Mouse (Mus musculus) limb, embryonic 13.5 days (tissue): Measurements from ENCODE around the gene Tnfsfm13. TPM values are rescaled to one million over a fixed set of nuclear protein-coding genes. Genes with fewer than 3 reads are reported as not detected.
"Not testable (repeated sequence)": the region's sequence is repeated elsewhere in the genome, so short reads cannot be mapped to it uniquely, and the experiment has no call there.

Experiments
- ATAC-seq: fragments of 200-750 bp; cut with Nextera tagmentation; 2 replicates; pipeline ENCODE4 v1.8.0; 2017; ENCODE audit warnings: low read depth, moderate number of reproducible peaks, moderate TSS enrichment; ENCODE audit not compliant: low FRiP score
- H3K27ac ChIP-seq: fragments of 300-500 bp; sonication (generic); 2 replicates; pipeline ENCODE4 v1.5.1; 2015; ENCODE audit warnings: inconsistent platforms, mild to moderate bottlenecking, moderate library complexity
- H3K27me3 ChIP-seq: fragments of 300-500 bp; sonication (generic); 2 replicates; pipeline ENCODE4 v1.6.1; 2015; ENCODE audit warnings: mild to moderate bottlenecking, inconsistent platforms
- H3K36me3 ChIP-seq: fragments of 300-500 bp; sonication (generic); 2 replicates; pipeline ENCODE4 v1.6.1; 2015; ENCODE audit warnings: inconsistent platforms, mild to moderate bottlenecking, moderate library complexity
- H3K4me1 ChIP-seq: fragments of 300-500 bp; sonication (generic); 2 replicates; pipeline ENCODE4 v1.6.1; 2015; ENCODE audit warnings: inconsistent platforms
- H3K4me2 ChIP-seq: fragments of 300-500 bp; sonication (generic); replicated peaks from 2 replicates; pipeline ENCODE4 v1.6.1; 2015; ENCODE audit warnings: inconsistent platforms, mild to moderate bottlenecking, moderate library complexity
- H3K4me3 ChIP-seq: fragments of 300-500 bp; sonication (generic); 2 replicates; pipeline ENCODE4 v1.5.1; 2015; ENCODE audit warnings: moderate library complexity, mild to moderate bottlenecking, inconsistent platforms
- H3K9ac ChIP-seq: fragments of 300-500 bp; sonication (generic); 2 replicates; pipeline ENCODE4 v1.6.1; 2015; ENCODE audit warnings: mild to moderate bottlenecking, inconsistent platforms
- H3K9me3 ChIP-seq: fragments of 300-500 bp; sonication (generic); 2 replicates; pipeline ENCODE4 v1.6.1; 2016; ENCODE audit warnings: inconsistent platforms
- WGBS: fragments of 180-500 bp; shearing (Covaris S2); methylation state at CpG from one replicate; pipeline ENCODE4 v1.1.7; 2015; 5-methylcytosine and 5-hydroxymethylcytosine counted together
- polyA plus RNA-seq: library from polyadenylated mRNA; unstranded; fragments of >200 nt; fragmentation: Nextera tagmentation; extraction: Ambion mirVana; gene quantifications from 2 replicates; pipeline ENCODE4 v1.2.1, GENCODE M21; 2015

The Tnfsfm13 gene
- polyA plus RNA-seq, 1 experiment from 2014 or later = 3.7 TPM

DNA sequence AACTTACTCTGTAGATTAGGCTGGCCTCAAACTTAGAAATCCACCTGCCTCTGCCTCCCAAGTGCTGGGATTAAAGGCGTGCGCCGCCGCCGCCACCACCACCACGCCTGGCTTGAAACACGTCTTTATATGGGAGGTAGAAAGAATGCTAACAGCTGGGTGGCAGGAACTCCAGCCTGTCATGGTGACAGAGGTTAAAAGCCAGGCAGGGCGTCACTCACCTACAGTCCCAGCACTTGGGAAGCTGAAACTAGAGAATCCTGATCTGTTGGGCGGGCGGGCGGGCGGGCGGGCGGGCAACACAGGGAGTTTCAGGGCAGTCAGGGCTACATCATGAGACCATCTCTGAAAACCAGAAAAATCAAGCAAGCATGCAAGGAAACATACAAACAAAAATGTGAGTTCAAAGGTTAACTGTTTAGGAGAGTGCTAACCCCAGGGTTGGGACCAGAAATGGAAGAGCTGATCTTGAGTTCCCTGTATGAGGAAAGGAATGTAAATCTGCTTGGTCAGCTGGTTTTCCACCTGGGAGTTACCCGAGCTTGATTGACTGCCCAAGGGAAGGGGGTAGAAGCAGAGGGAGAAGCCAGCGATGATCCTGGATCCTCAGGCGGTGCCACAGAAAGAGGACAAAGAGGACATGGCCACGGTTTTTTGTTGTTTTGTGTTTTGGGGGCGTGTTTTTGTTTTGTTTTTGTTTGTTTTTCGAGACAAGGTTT lies 17.2 kb upstream of the Tnfsfm13 start:
- Histone ChIP-seq H3K9me3 (no peaks in the 10 kb centered on the region), H3K4me1 (peaks cover 25% of the 10 kb centered on the region), H3K27me3 (no peaks in the 10 kb centered on the region), H3K9ac (no peak overlapping the region), H3K4me2 (no peak overlapping the region), H3K27ac (no peak overlapping the region), H3K4me3 (no peak overlapping the region), H3K36me3 (no peaks in the 10 kb centered on the region)
- ATAC-seq = no peak
- 76% methylated on average over 20 of the region's 20 CpGs for WGBS

DNA sequence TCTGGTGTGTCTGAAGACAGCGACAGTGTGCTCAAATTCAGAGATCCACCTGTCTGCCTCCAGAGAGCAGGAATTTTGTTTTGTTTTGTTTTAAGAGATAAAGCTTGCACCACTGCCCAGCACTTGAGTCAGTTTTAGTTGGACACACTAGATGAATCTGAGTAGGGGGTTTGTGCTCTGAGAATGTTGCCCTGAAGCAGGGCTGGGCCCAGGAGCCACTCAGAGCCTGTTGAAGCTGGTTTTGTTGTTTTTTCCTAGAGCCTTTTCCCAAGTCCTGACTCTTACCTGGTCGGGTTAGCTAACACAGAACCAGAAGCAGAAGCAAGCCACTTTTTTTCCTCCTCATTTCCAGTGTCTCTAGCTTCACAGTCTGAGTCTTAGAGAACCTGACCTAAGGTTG lies 15.2 kb upstream of the Tnfsfm13 start:
- WGBS = 78% methylated on average over 2 of the region's 2 CpGs

GRCm38 (mm10) chr11:69710470-69710869 lies 14.6 kb upstream of the Tnfsfm13 start:
- Histone ChIP-seq H3K4me3 (no peak overlapping the region), H3K9me3 (no peaks in the 10 kb centered on the region), H3K4me1 (peaks cover 18% of the 10 kb centered on the region), H3K4me2 (no peak overlapping the region), H3K27me3 (no peaks in the 10 kb centered on the region), H3K36me3 (no peaks in the 10 kb centered on the region), H3K9ac (no peak overlapping the region), H3K27ac (no peak overlapping the region)
- WGBS = 83% methylated on average over 3 of the region's 3 CpGs
- ATAC-seq = no peak

More for the DNA sequence above, 15.2 kb upstream of the Tnfsfm13 start:
- Histone ChIP-seq H3K9me3 (no peaks in the 10 kb centered on the region), H3K4me2 (no peak overlapping the region), H3K36me3 (no peaks in the 10 kb centered on the region), H3K27me3 (no peaks in the 10 kb centered on the region), H3K9ac (no peak overlapping the region), H3K4me1 (peaks cover 22% of the 10 kb centered on the region), H3K27ac (no peak overlapping the region), H3K4me3 (no peak overlapping the region)
- ATAC-seq = no peak

DNA sequence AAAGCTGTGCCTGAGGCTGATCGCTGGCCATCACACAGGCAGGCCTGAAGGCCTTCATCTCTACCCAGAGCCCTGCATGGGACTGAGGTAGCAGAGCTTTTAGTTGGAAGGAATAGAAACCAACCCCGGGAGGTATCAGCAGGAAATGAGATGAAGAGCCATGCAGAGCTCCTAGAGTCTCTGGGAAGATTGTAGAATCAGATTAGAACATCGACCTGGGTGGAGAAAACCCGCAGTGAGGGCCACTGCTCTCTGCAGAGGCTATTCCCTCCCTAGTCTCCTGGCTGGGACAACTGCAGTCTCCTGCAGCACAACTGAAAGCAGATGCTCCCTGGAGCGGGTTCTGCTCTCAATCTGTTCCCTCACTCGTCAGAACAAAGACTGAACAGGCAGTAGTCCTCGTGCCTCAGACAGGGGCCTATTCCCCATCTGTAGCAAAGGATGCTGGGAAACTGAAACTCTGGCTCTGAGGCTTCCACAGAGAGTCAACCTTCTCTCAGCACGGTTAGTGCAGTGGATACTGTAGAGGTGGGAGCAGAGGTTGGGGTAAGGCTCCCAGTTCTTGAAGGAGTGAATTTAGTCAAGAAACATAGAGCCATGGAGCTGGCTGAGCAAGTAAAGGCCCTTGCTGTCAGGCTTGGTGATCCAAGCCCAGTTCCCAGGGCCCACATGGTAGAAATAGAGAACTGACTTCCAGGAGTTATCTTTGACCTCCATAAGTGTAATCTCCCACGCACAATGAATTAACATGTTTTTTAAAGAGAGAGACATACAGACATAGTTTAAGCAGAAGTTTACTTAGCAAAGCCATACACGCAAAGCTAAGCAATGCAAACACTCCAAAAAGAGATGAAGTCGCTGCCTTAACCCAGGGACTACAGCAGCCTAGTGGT lies 13.9 kb upstream of the Tnfsfm13 start:
- Histone ChIP-seq H3K9ac (peak overlapping the region; percentile 14; the same call in 1 of the 2 replicates), H3K27ac (peak overlapping the region; percentile 29; the same call in 1 of the 2 replicates), H3K27me3 (no peaks in the 10 kb centered on the region), H3K4me1 (peaks cover 15% of the 10 kb centered on the region), H3K36me3 (no peaks in the 10 kb centered on the region), H3K9me3 (no peaks in the 10 kb centered on the region), H3K4me2 (no peak overlapping the region), H3K4me3 (no peak overlapping the region)
- ATAC-seq = no peak
- 51% methylated on average over 11 of the region's 11 CpGs for WGBS

- no peaks in the 10 kb centered on the region for H3K9me3 ChIP-seq
- H3K4me3 ChIP-seq = no peak overlapping the region
- H3K4me1 ChIP-seq = peaks cover 12% of the 10 kb centered on the region
- 55% methylated on average over 3 of the region's 3 CpGs for WGBS
- no peak overlapping the region for H3K4me2 ChIP-seq
- no peak overlapping the region for H3K9ac ChIP-seq
- no peak overlapping the region for H3K27ac ChIP-seq
- no peaks in the 10 kb centered on the region for H3K27me3 ChIP-seq
- no peaks in the 10 kb centered on the region for H3K36me3 ChIP-seq
- no peak for ATAC-seq
Observed at GRCm38 (mm10) chr11:69708614-69709265, 12.8 kb upstream of the Tnfsfm13 start.

DNA sequence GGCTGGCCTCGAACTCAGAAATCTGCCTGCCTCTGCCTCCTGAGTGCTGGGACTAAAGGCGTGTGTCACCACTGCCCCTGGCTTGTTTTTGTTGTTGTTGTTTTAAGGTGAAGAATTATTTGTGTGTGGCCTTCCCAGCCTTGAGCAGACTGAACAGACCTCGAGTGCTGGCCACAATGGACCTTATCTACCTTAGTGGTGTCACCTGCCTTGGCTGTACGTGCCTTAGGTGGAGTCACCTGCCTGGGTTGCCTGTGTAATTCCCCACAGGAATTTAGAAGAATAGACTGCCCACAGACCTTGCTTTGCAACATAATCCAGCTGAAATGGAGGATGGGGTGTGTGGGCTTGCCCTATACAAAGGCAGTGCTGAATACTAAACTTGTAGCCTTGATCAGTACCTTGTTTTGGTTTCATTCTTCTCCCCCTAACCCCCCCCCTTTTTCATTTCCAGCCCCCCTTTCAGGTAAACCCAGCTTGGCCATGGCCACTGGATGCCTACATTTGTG lies 12.0 kb upstream of the Tnfsfm13 start:
- H3K4me1 ChIP-seq = peaks cover 12% of the 10 kb centered on the region
- ATAC-seq = no peak
- H3K36me3 ChIP-seq = no peaks in the 10 kb centered on the region
- H3K9ac ChIP-seq = no peak overlapping the region
- H3K4me3 ChIP-seq = no peak overlapping the region
- no peaks in the 10 kb centered on the region for H3K9me3 ChIP-seq
- H3K4me2 ChIP-seq = no peak overlapping the region
- no peaks in the 10 kb centered on the region for H3K27me3 ChIP-seq
- no peak overlapping the region for H3K27ac ChIP-seq
- WGBS = 82% methylated on average over 4 of the region's 4 CpGs

DNA sequence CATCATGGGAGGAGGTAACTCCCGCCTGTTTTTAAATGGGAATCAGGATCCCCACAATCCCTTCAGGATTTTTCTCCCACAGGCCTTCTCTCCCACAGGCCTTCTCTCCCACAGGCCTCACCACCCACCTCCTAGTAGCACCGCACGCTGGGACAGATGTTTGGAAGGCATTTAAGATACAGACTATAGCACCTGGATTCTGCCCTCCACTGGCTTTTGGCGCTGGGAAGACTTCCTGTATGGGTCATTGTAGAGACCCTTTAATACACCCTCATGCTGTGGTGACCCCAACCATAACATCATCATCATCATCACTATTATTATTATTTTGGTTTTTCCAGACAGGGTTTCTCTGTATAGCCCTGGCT lies 11.6 kb upstream of the Tnfsfm13 start:
- no peak overlapping the region for H3K9ac ChIP-seq
- H3K27ac ChIP-seq = no peak overlapping the region
- no peak for ATAC-seq
- 89% methylated on average over 4 of the region's 4 CpGs for WGBS
- H3K4me3 ChIP-seq = no peak overlapping the region
- H3K36me3 ChIP-seq = no peaks in the 10 kb centered on the region
- peaks cover 12% of the 10 kb centered on the region for H3K4me1 ChIP-seq
- H3K27me3 ChIP-seq = no peaks in the 10 kb centered on the region
- no peak overlapping the region for H3K4me2 ChIP-seq
- no peaks in the 10 kb centered on the region for H3K9me3 ChIP-seq

DNA sequence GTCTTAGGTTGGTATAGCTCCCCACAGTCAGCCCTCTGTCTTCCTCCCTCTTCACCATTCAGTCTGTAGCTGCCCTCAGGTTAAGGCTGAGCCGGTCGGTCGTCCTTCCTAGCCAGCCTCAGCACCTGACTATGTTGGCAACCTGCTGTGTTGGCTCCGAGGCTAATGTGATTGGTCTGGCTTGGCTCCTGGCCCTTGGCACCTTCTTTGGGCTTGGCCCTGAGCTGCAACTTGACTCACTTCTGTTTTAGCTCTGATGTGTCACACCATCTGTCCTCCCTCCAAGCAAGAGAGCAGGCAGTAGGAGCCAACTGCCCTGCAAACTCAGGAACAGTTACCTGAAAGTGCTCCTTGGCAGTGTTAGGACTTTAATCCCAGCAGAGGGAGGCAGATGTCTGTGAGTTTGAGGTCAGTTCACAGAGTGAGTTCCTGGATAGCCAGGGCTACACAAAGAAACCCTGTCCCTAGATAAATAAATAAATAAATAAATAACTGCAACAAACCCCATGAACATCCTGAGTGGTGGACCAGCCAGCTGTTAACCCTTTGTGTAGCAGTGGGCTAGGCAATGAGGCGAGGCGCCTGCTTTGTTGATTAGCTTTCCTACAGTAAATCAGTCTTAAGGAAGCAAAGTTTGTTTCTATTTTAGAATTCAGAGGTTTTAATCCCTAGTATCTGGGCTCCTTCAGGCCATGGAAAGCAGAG lies 11.0 kb upstream of the Tnfsfm13 start:
- ATAC-seq = no peak
- Histone ChIP-seq H3K9me3 (no peaks in the 10 kb centered on the region), H3K4me1 (peaks cover 12% of the 10 kb centered on the region), H3K36me3 (no peaks in the 10 kb centered on the region), H3K27me3 (no peaks in the 10 kb centered on the region), H3K27ac (no peak overlapping the region), H3K4me2 (no peak overlapping the region), H3K4me3 (no peak overlapping the region), H3K9ac (no peak overlapping the region)
- 46% methylated on average over 6 of the region's 6 CpGs for WGBS

GRCm38 (mm10) chr11:69704613-69705010 lies 8.7 kb upstream of the Tnfsfm13 start:
- Histone ChIP-seq H3K9me3 (no peaks in the 10 kb centered on the region), H3K4me1 (peaks cover 8% of the 10 kb centered on the region), H3K27ac (no peak overlapping the region), H3K27me3 (no peaks in the 10 kb centered on the region), H3K36me3 (no peaks in the 10 kb centered on the region), H3K4me2 (no peak overlapping the region), H3K9ac (no peak overlapping the region), H3K4me3 (no peak overlapping the region)
- ATAC-seq = no peak
- WGBS = 42% methylated on average over 2 of the region's 2 CpGs

- H3K27me3 ChIP-seq = no peaks in the 10 kb centered on the region
- H3K36me3 ChIP-seq = no peaks in the 10 kb centered on the region
- WGBS = 70% methylated on average over 8 of the region's 8 CpGs
- H3K4me3 ChIP-seq = no peak overlapping the region
- peaks cover 2% of the 10 kb centered on the region for H3K4me1 ChIP-seq
- no peak overlapping the region for H3K4me2 ChIP-seq
- ATAC-seq = no peak
- H3K9me3 ChIP-seq = no peaks in the 10 kb centered on the region
- H3K27ac ChIP-seq = no peak overlapping the region
- H3K9ac ChIP-seq = no peak overlapping the region
Observed at GRCm38 (mm10) chr11:69703814-69704612, 8.1 kb upstream of the Tnfsfm13 start.

DNA sequence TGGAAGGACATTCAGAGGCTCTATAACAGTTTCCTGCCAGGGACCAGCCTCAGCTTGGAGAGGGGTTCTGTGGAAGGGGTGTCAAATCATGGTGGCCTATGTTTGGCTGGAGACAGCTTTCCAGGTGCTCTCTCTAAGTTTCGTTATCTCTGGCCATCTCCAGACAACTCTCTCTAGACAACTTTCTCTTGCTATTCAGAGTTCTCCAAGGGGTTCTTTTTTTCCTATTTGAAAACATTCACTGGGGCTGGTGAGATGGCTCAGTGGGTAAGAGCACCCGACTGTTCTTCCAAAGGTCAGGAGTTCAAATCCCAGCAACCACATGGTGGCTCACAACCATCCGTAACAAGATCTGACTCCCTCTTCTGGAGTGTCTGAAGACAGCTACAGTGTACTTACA lies 7.5 kb upstream of the Tnfsfm13 start:
- H3K9me3 ChIP-seq, H3K4me2 ChIP-seq, H3K9ac ChIP-seq, H3K27ac ChIP-seq, H3K4me1 ChIP-seq, H3K4me3 ChIP-seq, H3K36me3 ChIP-seq, H3K27me3 ChIP-seq, ATAC-seq: not testable (repeated sequence)
- WGBS = 72% methylated on average over 3 of the region's 3 CpGs
